Mouse (Mus musculus) intestine, embryonic 16.5 days (tissue): Measurements from ENCODE around the gene Agps. TPM values are rescaled to one million over a fixed set of nuclear protein-coding genes. Genes with fewer than 3 reads are reported as not detected.

ENCODE experiments used
- ATAC-seq: fragments of 200-750 bp; cut with Nextera tagmentation; 2 replicates; pipeline ENCODE4 v1.8.0; 2017; ENCODE audit warnings: moderate TSS enrichment, moderate library complexity
- H3K27ac ChIP-seq: fragments of 300-500 bp; sonication (generic); 2 replicates; pipeline ENCODE4 v1.5.1; 2014; ENCODE audit warnings: mild to moderate bottlenecking, low read length
- H3K27me3 ChIP-seq: fragments of 300-500 bp; sonication (generic); replicated peaks from 2 replicates; pipeline ENCODE4 v1.6.1; 2014; ENCODE audit warnings: low read length, control low read depth, mixed read lengths; ENCODE audit not compliant: control insufficient read depth, insufficient read depth
- H3K36me3 ChIP-seq: fragments of 300-500 bp; sonication (generic); 2 replicates; pipeline ENCODE4 v1.6.1; 2014; ENCODE audit warnings: low read length, control low read depth; ENCODE audit not compliant: control insufficient read depth, insufficient read depth
- H3K4me1 ChIP-seq: fragments of 300-500 bp; sonication (generic); 2 replicates; pipeline ENCODE4 v1.6.1; 2014; ENCODE audit warnings: low read length, control low read depth, mixed read lengths; ENCODE audit not compliant: control insufficient read depth, insufficient read depth
- H3K4me2 ChIP-seq: fragments of 300-500 bp; sonication (generic); 2 replicates; pipeline ENCODE4 v1.6.1; 2014; ENCODE audit warnings: low read depth, low read length, control low read depth
- H3K4me3 ChIP-seq: fragments of 300-500 bp; sonication (generic); 2 replicates; pipeline ENCODE4 v1.5.1; 2014; ENCODE audit warnings: mild to moderate bottlenecking, low read length
- H3K9ac ChIP-seq: fragments of 300-500 bp; sonication (generic); 2 replicates; pipeline ENCODE4 v1.6.1; 2014; ENCODE audit warnings: low read depth, low read length
- H3K9me3 ChIP-seq: fragments of 300-500 bp; sonication (generic); 2 replicates; pipeline ENCODE4 v1.6.1; 2016; ENCODE audit warnings: low read length, control low read depth; ENCODE audit not compliant: control insufficient read depth
- WGBS: fragments of 180-500 bp; shearing (Covaris S2); extraction: QIAGEN DNeasy Blood & Tissue Kit; methylation state at CpG from one replicate; pipeline ENCODE4 v1.1.7; 2014; 5-methylcytosine and 5-hydroxymethylcytosine counted together
- polyA plus RNA-seq: library from polyadenylated mRNA; unstranded; fragments of >200 nt; fragmentation: Nextera tagmentation; extraction: Ambion mirVana; gene quantifications from 2 replicates; pipeline ENCODE4 v1.2.1, GENCODE M21; 2015

Gene Agps
- polyA plus RNA-seq, 1 experiment from 2014 or later = 18.3 TPM

DNA sequence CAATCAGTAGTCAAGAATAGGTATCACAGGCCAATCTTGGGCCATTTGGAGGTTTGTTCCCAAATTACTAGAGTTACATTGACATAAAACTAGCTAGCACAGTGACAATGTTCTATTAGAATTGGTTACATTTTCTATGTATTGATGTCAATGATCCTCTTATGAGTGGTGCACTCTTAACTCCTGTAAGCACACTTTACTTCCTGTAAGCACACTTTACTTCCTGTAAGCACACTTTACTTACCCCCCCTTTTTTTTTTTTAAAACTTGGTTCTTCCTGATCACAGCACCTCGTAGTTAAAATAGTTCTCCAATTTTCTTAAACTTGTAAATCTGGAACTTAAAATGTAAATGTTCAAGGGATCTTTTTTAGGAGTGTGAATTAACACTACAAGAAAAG, 75.2 kb downstream of the Agps start:
- no peak for ATAC-seq
- WGBS = 82% methylated on average over 1 of the region's 1 CpGs

DNA sequence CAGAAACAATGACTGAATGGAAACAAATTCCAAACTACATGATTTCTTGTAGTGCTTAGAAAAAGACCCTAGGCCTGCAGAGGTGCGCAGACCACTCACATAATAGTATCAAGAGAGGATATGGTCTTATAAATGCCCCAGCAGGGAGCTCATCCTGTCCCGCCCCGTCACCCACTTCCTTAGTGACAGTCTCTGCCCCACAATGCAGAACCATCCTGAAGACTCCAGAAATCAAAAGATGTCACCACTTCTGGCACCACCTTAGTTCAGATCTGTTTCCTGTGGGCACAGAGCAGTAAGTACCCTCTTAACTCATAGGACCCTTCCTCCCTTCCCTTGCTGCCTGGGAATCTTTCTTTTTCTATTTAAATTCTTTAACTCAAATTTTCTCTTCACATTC, 83.1 kb downstream of the Agps start:
- Histone ChIP-seq H3K4me2 (no peak overlapping the region), H3K4me1 (no peaks in the 10 kb centered on the region), H3K27me3 (no peaks in the 10 kb centered on the region), H3K4me3 (no peak overlapping the region), H3K36me3 (0 out of 2 replicates have a peak, but pooled peaks cover 3% of the 10 kb centered on the region), H3K27ac (no peak overlapping the region), H3K9ac (no peak overlapping the region), H3K9me3 (no peaks in the 10 kb centered on the region)
- 91% methylated on average over 3 of the region's 3 CpGs for WGBS
- ATAC-seq = no peak

More for the DNA sequence above, 75.2 kb downstream of the Agps start:
- H3K27me3 ChIP-seq = no peaks in the 10 kb centered on the region
- H3K4me2 ChIP-seq = no peak overlapping the region
- no peaks in the 10 kb centered on the region for H3K4me1 ChIP-seq
- H3K36me3 ChIP-seq = no peaks in the 10 kb centered on the region
- no peak overlapping the region for H3K9ac ChIP-seq
- H3K9me3 ChIP-seq = no peaks in the 10 kb centered on the region
- H3K27ac ChIP-seq = no peak overlapping the region
- H3K4me3 ChIP-seq = no peak overlapping the region

DNA sequence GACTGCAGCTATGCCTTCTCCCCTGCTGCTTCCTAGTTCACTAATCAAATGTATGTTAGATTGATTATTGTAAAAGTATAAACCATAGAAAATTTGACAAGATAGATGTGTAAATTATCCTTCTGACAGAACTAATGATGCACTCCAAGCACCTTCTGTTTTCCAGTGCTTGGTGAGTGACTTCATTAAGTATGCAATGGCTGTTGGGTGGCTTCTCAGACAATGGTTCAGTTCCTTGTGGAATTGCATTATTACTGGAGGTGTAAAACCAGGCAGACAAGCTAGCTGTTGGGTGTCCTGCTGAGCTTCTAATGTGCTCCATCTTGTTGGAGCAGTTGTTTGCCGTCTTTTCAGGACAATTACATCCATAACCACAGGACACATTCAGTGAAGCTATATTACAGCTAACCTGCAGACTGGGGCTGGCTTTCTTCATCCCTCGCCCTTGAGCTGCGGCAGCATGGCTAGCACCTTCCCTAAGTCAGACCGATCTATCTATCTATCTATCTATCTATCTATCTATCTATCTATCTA, 91.9 kb downstream of the Agps start:
- Histone ChIP-seq H3K4me1 (no peaks in the 10 kb centered on the region), H3K9me3 (no peaks in the 10 kb centered on the region), H3K4me3 (no peak overlapping the region), H3K4me2 (no peak overlapping the region), H3K36me3 (0 out of 2 replicates have a peak, but pooled peaks cover 4% of the 10 kb centered on the region), H3K27me3 (0 out of 2 replicates have a peak, but pooled peaks cover 2% of the 10 kb centered on the region), H3K27ac (no peak overlapping the region), H3K9ac (no peak overlapping the region)
- 88% methylated on average over 4 of the region's 4 CpGs for WGBS
- ATAC-seq = no peak

DNA sequence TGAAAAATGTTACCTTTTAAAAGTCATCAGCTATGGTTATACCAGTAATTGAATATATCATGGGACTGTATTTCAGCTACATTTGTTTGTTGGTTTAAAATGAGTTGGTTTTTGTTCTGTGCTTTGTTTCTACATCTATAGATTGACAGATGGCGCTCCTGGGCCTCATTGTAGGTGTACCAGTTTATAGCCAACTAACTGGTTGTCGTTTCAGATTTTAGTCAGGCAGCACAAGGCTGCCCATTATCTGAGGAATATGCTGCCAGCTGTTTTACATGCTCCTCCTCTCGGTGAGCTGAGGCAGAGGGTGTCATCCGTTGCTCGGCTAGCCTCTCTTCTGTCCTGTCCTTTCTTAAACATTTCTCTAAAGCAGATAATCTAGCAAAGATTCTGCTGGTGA, 94.1 kb downstream of the Agps start:
- WGBS = 80% methylated on average over 5 of the region's 5 CpGs
- no peaks in the 10 kb centered on the region for H3K9me3 ChIP-seq
- H3K27ac ChIP-seq = no peak overlapping the region
- no peak overlapping the region for H3K4me3 ChIP-seq
- ATAC-seq = no peak
- H3K4me2 ChIP-seq = no peak overlapping the region
- H3K4me1 ChIP-seq = no peaks in the 10 kb centered on the region
- H3K27me3 ChIP-seq = 0 out of 2 replicates have a peak, but pooled peaks cover 2% of the 10 kb centered on the region
- H3K9ac ChIP-seq = no peak overlapping the region
- H3K36me3 ChIP-seq = 0 out of 2 replicates have a peak, but pooled peaks cover 4% of the 10 kb centered on the region

DNA sequence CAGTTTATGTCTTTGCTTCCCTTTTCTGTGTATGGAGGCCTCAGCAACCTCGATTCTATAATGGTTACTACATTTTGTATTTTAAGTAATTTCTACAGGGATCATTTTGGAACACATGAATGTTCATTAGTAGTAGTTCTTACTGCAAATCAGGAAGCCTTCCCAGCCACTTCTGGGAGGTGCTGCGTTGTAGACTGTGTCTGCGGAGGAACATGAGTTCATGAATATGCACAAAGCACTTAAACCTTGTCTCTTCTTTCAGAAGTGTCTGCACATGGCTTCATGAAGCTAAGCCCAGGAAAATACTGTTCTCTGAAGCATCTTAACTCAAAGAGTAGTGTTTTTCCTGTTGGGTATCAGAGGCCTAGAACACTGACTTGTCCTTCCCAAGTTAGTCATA, 96.0 kb downstream of the Agps start:
- no peaks in the 10 kb centered on the region for H3K9me3 ChIP-seq
- H3K9ac ChIP-seq = no peak overlapping the region
- no peak overlapping the region for H3K4me2 ChIP-seq
- H3K27me3 ChIP-seq = 0 out of 2 replicates have a peak, but pooled peaks cover 1% of the 10 kb centered on the region
- no peak overlapping the region for H3K4me3 ChIP-seq
- 96% methylated on average over 3 of the region's 3 CpGs for WGBS
- no peaks in the 10 kb centered on the region for H3K4me1 ChIP-seq
- no peak for ATAC-seq
- 0 out of 2 replicates have a peak, but pooled peaks cover 4% of the 10 kb centered on the region for H3K36me3 ChIP-seq
- H3K27ac ChIP-seq = no peak overlapping the region

DNA sequence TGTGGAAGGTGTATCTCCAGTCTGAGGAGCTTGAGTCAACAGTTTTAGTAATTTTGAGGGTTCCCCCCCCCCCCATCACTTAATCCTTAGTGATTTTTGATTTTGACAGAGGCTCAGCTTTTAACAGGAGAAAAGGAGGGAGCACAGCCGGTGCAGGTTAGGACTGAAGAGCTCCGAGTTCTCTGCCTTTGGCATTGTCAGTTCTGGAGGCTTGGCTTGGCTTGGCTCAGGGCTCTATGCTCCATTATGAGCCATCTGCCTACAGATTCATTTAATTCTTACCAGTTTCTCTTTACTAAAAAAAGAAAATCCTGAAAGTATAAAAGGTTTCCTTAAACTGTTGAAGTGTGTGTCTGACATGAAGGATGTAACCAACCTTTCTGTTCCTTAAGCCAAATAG, 97.2 kb downstream of the Agps start:
- 86% methylated on average over 2 of the region's 2 CpGs for WGBS
- Histone ChIP-seq H3K4me1 (no peaks in the 10 kb centered on the region), H3K36me3 (0 out of 2 replicates have a peak, but pooled peaks cover 4% of the 10 kb centered on the region), H3K27ac (no peak overlapping the region), H3K27me3 (no peaks in the 10 kb centered on the region), H3K4me2 (no peak overlapping the region), H3K4me3 (no peak overlapping the region), H3K9me3 (no peaks in the 10 kb centered on the region), H3K9ac (no peak overlapping the region)
- ATAC-seq = no peak

DNA sequence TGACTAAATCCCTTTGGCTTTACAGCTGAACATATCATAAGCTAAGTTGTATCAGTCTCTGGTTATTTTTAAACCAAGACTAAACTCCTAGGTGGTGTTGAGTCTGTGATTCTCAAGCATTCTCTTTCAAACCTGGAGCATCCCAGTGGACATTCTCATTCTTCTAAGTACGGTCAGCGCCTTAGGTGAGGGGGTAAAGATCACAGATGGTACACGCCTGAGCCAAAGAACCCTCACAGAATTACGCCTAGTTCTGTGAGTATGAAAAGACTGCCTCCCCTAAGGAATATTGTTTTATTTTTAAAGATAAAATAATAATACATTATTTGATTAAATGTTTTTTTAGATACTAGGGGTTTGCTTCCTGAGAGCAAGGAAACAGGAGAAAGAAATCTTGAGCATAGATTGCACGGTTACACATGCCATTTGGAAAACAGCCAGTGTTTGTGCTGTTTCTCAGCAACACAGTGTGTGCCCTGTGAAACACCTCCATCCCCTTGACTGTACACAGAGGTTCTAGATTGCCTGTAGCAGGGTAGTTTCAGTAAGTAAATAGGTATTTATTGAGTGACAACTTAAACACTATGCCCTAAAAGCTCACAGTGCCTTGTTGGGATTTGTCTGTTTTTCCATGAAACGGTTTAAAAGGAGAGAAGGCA, 97.9 kb downstream of the Agps start:
- ATAC-seq = no peak
- Histone ChIP-seq H3K36me3 (0 out of 2 replicates have a peak, but pooled peaks cover 4% of the 10 kb centered on the region), H3K4me1 (no peaks in the 10 kb centered on the region), H3K9me3 (no peaks in the 10 kb centered on the region), H3K4me3 (no peak overlapping the region), H3K4me2 (no peak overlapping the region), H3K27me3 (no peaks in the 10 kb centered on the region), H3K27ac (no peak overlapping the region), H3K9ac (no peak overlapping the region)
- WGBS = 93% methylated on average over 6 of the region's 6 CpGs

DNA sequence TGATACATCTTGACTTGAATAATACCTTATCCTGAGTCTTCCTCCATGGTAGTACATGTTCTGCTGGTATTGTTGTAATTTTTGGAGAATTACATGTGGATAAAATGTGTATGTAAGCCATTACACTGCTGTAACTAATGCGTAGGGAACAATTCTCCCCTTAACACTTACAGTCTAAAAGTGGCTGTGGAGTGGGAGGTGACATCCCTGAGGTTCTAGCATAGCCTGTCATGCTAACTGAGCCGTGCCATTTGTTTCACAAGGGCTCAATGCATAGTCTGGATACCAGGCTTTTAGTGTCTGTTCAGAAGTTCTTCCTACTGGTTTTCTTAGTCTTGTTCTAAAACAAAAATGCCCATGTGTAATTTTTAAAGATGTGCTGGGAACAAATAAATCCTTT, 99.0 kb downstream of the Agps start:
- Histone ChIP-seq H3K4me2 (no peak overlapping the region), H3K36me3 (0 out of 2 replicates have a peak, but pooled peaks cover 4% of the 10 kb centered on the region), H3K27me3 (no peaks in the 10 kb centered on the region), H3K4me3 (no peak overlapping the region), H3K4me1 (no peaks in the 10 kb centered on the region), H3K9ac (no peak overlapping the region), H3K27ac (no peak overlapping the region), H3K9me3 (no peaks in the 10 kb centered on the region)
- ATAC-seq = no peak
- 92% methylated on average over 2 of the region's 2 CpGs for WGBS

DNA sequence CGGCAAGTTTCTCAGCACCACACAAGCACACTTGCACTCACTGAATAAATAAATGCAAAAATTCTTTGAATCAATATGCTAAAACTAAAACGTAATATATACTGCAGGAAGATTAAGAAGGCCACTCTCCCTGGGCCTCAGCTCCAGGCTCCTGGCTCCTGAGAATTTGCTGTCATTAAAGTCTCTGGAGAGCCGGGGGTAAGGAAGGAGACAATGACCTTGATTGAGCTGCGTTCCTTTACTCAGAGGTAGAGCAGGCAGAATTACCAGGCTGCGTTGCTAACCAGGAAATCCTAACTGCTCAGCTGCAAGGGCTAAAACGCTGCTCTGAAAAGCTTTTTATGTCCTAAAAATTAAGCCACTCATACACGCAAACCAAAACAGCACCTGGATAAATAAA, 101.6 kb downstream of the Agps start:
- Histone ChIP-seq H3K36me3 (no peaks in the 10 kb centered on the region), H3K4me2 (no peak overlapping the region), H3K4me3 (no peak overlapping the region), H3K27ac (no peak overlapping the region), H3K4me1 (no peaks in the 10 kb centered on the region), H3K9ac (no peak overlapping the region), H3K27me3 (no peaks in the 10 kb centered on the region), H3K9me3 (no peaks in the 10 kb centered on the region)
- ATAC-seq = no peak
- WGBS = 30% methylated on average over 7 of the region's 7 CpGs
